Mouse (Mus musculus) regulatory T cell (primary cell): ENCODE results near the gene Hccs.

Source experiments
- in situ Hi-C: fragments of 300-600 bp; cut with MboI, MseI; formaldehyde crosslinking; loops from one replicate; pipeline ENCODE4 v1.15.1; 2025; ENCODE audit warnings: high pct_unique_total_duplicates

Gene Hccs

GRCm38 (mm10) chrX:169319945-169320667, at the start of gene Hccs:
Gene Hccs, minus strand, starts transcription at chrX:169320372.
- in situ Hi-C loops: loop anchor here (25.0 kb wide), 1 partner anchor 658 kb away; the partner anchor contains the start of gene Msl3

DNA sequence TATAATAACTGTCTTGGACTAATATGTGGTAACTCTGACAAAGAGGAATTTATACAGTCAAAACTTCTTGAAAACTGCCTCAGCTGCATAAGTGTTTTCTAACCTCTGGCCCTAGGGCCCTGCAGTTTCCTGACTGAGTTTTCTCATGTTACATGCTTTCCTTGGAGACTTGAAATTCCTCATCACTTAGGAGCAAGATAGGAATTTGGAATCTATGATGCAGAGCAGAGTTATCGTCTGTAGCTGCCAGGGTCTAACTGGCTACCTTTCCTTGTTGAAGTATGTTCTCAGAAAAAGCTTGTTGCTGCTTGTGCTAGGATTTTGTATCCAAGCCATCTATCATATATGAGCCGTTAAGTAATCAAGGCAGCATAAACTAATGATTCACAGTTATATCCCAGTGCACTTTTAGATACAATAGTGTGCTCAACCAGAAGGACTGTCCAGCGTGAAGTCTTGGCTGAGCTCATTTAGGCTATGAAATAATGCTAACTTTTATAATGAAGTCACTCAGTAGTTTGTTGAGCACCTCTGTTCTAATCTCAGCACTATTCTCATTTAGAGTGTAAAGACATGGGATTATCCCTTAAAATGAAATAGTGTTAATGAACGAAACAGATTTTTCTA, 37.1 kb upstream of the Hccs start:
- in situ Hi-C loops: no loop called here

GRCm38 (mm10) chrX:169338213-169338612, 18.0 kb upstream of the Hccs start:
- in situ Hi-C loops: no loop called here

GRCm38 (mm10) chrX:169337559-169337958, 17.4 kb upstream of the Hccs start:
- in situ Hi-C loops: no loop called here

DNA sequence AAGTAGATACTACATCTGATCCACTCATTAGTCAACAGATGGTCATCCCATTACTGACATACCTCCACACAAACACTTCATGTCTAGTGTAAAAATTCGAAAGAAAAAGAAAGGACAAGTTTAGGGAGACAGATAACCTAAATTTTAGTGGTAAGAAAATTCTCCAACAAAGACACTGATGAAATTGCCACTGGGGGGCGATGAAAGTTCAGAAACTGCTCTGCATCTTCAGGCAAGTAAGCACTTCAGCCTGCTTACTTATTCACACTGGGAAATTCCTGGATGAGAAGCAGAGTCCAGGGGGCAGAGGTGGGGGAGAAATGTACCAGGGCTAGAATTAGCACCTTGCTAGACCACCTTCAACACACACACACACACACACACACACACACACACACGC, 12.1 kb upstream of the Hccs start:
- in situ Hi-C loops: no loop called here

DNA sequence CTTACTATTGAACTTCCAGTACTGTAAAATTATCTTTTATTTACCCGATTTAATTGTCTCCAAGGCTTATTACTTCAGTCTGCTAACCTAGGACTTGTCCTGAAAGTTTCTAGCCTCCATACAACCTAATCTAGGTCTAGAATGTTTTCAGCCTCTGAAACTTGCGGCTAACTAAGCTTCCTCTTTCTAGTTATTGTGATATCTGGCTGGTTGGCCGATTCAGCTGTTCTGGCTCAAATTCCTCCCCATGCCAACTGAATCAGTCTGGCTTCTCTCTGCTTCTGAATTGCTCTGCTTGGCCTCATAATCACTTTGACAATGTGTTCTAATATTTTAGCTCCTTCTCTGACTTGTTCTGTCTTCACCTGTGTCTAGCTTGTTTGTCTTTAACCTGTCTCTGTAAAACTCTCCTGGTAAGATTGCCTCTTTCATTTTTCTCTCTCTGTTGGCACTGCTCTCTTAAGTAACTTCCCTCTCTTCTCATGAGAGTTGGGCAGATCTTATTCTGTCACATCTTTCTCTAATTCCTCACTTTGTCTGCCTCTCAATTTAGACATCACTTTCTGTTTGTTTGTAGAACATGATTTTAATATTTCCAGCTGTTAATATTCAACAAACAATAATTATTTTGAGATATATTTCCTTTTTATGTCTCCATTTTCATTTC, 5.9 kb upstream of the Hccs start:
- in situ Hi-C loops: no loop called here

DNA sequence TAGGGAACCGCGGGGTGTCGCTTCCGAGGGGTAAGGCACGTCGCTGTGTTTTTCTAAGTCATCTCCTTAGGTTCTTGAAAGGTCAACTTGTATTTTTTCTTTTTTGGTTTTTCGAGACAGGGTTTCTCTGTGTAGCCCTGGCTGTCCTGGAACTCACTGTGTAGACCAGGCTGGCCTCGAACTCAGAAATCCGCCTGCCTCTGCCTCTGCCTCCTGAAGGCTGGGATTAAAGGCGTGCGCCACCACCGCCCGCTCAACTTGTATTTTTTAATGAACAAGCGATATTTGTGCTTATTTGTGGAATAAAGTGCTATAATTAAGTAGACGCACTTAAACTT, 465 bp upstream of the Hccs start:
- in situ Hi-C loops: loop anchor here (25.0 kb wide), 1 partner anchor 658 kb away; the partner anchor contains the start of gene Msl3

GRCm38 (mm10) chrX:169319066-169319760, 959 bp downstream of the Hccs start:
- in situ Hi-C loops: loop anchor here (25.0 kb wide), 1 partner anchor 657 kb away; the partner anchor contains the start of gene Msl3

GRCm38 (mm10) chrX:169308559-169308958, 11.6 kb downstream of the Hccs start:
- in situ Hi-C loops: loop anchor here (25.0 kb wide), 1 partner anchor 646 kb away; the partner anchor contains the start of gene Msl3

DNA sequence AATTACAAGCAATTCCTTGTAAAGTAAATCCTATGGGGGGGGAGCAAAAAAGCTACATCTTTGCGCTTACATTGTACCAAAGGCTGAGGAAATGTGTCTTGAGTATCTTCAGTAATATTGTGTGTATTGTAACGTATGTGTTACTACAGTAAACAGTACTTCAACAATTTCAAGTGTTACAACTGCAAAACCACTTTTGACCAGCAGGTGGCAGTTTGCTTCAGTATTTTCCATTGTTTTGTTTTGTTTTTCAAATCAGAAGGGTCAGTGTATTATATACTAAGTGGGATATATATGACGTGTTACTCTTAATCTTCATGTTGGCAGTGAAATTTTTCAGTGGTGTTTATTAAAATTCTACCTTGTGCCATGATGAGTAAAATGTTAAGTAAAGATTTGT, 16.2 kb downstream of the Hccs start:
- in situ Hi-C loops: loop anchor here (25.0 kb wide), 1 partner anchor 642 kb away; the partner anchor contains the start of gene Msl3

DNA sequence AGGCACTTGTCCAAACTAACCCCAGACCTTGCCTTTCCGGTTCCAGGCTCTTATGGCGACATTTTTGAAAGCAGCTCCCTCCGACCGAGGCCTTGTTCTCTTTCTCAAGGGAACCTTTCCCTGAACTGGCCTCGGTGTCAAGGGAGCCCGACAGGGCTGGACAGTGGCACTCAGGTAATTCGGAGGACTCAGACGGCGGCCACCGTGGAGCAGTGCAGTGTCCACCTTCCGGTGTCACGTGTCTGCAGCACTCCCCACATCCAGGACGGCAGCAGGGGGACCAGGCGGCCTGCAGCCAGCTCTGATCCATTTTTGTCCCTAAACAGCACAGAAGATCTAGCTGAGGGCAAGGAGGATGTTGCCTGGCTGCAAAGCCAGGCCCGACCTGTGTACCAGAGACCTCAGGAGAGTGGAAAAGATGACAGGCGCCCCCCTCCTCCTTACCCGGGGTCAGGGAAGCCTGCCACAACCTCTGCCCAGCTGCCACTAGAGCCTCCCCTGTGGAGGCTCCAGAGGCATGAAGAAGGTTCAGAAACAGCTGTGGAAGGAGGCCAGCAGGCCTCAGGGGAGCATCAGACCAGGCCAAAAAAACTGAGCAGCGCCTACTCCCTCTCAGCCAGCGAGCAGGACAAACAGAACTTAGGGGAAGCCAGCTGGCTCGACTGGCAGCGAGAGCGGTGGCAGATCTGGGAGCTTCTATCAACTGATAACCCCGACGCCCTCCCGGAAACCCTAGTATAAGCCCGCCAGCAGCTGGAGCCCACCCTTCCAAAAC, 17.7 kb downstream of the Hccs start:
- in situ Hi-C loops: loop anchor here (25.0 kb wide), 1 partner anchor 640 kb away; the partner anchor contains the start of gene Msl3

DNA sequence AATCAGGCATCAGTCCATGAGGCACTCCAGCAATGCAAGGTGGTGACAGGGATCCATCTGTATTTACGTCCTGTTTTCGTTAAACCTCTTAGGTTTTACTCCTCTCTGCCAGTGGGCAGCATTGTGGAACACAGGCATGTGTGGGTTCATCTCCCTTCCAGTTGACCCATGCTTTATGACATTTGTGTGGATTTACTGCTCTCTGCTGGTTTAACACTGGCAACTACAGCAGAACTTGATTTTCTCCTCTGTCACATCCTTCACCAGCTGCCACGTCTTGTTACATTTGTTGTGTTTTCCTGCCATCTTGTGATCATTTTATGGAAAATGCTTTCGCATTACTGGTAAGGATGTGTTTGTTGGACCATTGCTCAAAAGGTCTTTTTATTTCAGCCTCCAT, 20.6 kb downstream of the Hccs start:
- in situ Hi-C loops: no loop called here

GRCm38 (mm10) chrX:169263433-169264172, 56.6 kb downstream of the Hccs start:
- in situ Hi-C loops: no loop called here

- in situ Hi-C loops: no loop called here
Measured at GRCm38 (mm10) chrX:169262212-169262611, 58.0 kb downstream of the Hccs start.

- in situ Hi-C loops: no loop called here
Measured at GRCm38 (mm10) chrX:169261034-169261433, 59.1 kb downstream of the Hccs start.

GRCm38 (mm10) chrX:169256741-169257140, 63.4 kb downstream of the Hccs start:
- in situ Hi-C loops: no loop called here

- in situ Hi-C loops: no loop called here
Measured at GRCm38 (mm10) chrX:169255915-169256314, 64.3 kb downstream of the Hccs start.

- in situ Hi-C loops: no loop called here
Measured at GRCm38 (mm10) chrX:169222357-169223062, 97.7 kb downstream of the Hccs start.

DNA sequence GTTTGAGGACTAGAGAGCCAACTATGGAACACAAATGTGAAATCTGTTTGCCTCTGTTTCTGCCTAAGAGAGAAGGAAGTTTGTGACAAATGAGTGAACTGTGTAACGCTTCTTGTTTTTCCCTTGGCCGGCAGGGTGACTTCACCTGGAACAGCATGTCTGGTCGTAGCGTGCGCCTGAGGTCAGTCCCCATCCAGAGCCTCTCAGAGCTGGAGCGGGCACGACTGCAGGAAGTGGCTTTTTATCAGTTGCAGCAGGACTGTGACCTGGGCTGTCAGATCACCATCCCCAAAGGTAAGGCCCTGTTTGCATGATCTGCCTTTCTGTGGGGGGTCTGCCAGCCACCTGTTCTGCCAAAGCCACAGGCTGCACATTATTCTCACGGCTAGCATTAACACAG, 100.1 kb downstream of the Hccs start:
- in situ Hi-C loops: no loop called here

DNA sequence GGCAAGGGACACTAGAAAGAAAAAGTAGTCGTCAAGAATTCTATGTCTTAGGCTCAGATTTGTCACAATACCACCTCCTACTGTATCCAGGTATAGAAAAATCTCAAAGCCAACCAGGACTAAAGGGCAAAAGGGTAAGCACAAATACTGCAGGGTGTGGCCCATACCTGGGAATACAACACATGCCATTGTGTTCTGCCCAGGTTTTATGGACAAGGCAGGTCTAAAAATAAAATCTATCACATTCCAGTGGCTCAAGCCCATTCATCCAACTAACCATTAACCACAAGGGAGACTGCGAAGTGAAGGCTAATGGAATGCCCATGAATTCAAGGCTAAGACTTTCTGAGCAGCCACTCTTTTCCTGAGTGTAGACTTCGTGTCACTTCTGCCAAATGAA, 110.2 kb downstream of the Hccs start:
- in situ Hi-C loops: no loop called here
